Mouse (Mus musculus): ENCODE data around the gene Olfr325.
"Not testable (repeated sequence)": the region's sequence is repeated elsewhere in the genome, so short reads cannot be mapped to it uniquely, and the experiment has no call there.

Olfr325 gene

DNA sequence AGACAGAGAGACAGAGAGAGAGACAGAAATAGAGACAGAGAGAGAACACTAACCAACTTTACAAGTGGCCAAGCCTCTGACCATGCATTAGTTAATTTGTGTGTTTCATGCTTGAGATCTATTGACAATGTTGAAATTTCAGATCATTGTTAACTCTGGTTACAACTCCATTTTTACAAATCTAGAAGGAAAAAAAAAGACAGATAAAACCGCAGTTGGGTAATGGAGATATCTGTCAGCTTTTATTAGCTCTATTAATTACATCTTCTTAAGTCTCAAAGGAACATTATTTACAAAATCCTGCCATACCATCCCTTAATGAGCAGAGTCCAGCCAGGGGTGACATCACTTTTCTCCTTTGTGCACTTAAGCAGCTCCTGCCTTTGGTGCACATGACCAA is at the start of gene Olfr325:
TSS of gene Olfr325 (plus strand) at position 301 of the 400 bp plus-strand sequence.
- no peak for ATAC-seq (ENCODE audit: low TSS enrichment)

- ATAC-seq (ENCODE audit: low TSS enrichment), result not testable (repeated sequence)
These were observed 42.8 kb upstream of the Olfr325 start, which contains the start of gene Olfr330 for GRCm38 (mm10) chr11:58534736-58535135. Olfr330 (minus strand) TSS chr11:58534836.

GRCm38 (mm10) chr11:58546322-58546721 is 31.2 kb upstream of the Olfr325 start, which contains the start of gene Olfr329-ps:
Olfr329-ps (minus strand) TSS chr11:58546422.
- no peak for ATAC-seq (ENCODE audit: low TSS enrichment)

- no peak for ATAC-seq (ENCODE audit: low TSS enrichment)
These were observed 22.0 kb upstream of the Olfr325 start, which contains the start of gene Olfr328 for GRCm38 (mm10) chr11:58555536-58555935. Olfr328 (minus strand) TSS chr11:58555636.

GRCm38 (mm10) chr11:58570405-58570804 is 7.1 kb upstream of the Olfr325 start, which contains the start of gene Olfr224:
Olfr224 (minus strand) TSS chr11:58570553.
- no peak for ATAC-seq (ENCODE audit: low TSS enrichment)

DNA sequence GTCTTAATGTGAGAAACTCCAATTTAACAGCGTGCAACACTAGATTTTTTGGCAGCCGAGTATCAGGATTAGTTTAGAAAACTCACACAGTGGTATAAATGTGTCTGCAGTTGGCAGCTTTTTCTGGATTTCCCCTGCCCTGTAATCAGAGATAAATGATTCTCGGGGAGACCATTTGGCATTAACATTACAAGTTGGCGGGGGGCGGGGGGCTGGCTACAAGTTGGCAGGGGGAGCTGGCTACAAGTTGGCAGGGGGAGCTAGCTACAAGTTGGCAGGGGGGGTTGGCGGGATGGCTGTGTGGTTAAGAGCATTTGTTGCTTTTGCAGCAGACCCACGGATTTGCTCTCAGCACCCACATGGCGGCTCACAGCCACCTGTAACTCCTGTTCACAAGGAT is 1.1 kb downstream of the Olfr325 start:
- ATAC-seq (ENCODE audit: low TSS enrichment), result no peak

DNA sequence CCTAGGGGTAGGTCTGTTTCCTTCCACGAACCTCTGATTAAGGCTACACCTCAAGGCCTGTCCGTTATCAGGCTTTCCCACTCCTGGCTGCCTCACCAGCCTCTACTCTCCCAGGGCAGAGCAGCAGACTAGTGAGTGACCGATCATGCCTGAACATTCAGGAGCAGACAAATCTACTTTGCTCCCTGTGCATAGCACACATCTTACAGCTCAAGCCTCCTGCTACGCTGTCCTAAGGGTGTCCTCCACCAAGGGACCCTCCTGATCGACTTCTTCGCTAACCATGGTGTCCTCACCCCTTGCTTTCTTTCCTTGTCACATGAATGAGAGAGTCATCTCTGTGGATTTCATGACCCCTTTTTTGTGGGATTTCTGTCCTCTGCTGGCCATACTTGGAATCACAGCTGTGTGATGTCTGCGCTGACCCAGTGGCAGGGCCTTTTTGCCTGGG is 10.4 kb downstream of the Olfr325 start:
- ATAC-seq (ENCODE audit: low TSS enrichment), result no peak

- ATAC-seq (ENCODE audit: low TSS enrichment), result no peak
These were observed 11.2 kb downstream of the Olfr325 start for GRCm38 (mm10) chr11:58588620-58589250.

- no peak for ATAC-seq (ENCODE audit: low TSS enrichment)
These were observed 17.3 kb downstream of the Olfr325 start, which contains the start of gene Olfr324 for GRCm38 (mm10) chr11:58594814-58595213. Olfr324 (plus strand) TSS chr11:58595114.

DNA sequence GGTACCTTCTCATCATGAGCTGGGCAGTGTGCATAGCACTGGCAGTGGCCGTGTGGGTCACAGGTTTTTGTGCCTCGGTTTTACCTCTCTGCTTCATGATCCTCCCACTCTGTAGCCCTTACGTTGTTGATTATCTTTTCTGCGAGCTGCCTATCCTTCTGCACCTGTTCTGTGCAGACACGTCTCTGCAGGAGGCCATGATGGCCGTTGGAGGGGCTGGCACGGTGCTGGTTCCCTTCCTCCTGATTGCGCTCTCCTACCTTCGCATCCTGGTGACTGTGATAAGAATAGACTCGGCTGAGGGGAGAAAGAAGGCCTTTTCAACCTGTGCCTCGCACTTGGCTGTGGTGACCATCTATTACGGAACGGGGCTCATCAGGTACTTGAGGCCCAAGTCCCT is 20.3 kb downstream of the Olfr325 start:
- no peak for ATAC-seq (ENCODE audit: low TSS enrichment)

DNA sequence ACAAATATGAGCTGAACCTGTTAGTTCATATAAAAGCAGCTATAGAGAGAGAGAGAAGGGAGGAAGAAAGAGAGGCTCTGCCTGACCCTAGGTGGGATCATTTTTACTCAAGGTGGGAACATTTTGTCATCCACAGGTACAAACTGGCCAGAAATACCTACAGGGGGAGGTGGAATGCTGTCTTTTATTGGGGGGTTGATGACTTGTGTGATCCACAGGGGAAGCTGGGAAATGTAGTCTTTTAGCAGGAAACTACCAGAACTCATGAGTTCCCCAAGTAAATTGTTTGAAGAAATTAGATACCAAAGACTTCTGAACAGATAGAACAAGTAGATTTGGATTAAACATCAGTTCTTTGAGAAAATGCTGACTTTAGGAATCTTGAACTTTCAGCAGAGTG is 24.5 kb downstream of the Olfr325 start:
- ATAC-seq (ENCODE audit: low TSS enrichment), result no peak

DNA sequence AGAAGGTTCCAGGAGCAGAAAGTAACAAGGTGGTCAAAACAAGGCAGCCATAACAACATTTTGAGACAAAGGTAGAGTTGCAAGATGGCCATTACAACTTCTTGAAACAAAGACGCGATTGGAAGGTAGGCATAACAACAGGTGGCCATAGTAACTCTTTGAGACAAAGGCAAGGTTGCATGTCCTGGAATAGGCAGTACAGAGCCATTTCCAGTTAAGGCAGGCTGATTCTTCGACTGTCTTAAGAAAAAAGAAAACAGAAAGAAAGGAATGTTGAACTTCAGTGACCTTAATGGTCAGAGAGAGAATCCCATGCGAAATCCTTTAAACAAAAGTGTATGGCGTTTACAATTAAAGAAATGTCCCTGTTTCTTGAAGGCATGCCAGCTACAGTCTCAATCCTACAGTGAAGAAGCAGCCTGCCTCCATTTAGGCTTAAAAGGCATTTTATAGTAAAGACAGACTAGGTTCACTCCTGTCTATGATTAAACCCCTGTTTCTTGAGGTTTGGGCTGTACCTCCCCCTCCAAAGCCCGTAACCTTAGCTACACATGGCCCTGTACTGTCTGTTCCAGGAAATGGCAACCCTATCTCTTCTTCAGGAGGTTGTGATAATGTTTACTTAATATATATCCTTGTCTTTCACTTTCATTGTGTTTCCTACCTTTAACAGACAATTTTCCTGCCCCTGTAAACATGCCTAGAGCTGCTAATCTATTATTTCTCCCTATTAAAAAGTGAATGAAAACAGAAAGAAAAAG is 25.4 kb downstream of the Olfr325 start:
- no peak for ATAC-seq (ENCODE audit: low TSS enrichment)

DNA sequence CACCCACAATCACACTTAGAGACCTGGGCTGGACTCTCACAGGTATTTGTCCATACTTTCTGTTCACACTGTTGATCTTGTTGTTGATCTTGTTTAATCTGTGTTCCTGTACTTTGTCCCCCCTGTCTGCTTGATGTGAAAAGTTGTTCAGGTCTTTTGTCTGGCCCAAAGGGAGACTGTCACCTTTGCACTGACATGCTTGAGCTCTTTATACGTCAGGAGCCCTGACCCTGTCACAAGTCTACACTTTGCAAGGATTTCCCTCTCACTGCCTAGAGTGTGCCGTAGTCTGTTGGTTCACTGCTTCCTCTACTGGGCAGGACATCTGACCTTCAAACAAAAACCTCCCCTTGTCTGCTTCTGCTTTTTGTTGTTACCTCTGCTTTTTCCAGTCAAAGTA is 27.2 kb downstream of the Olfr325 start:
- no peak for ATAC-seq (ENCODE audit: low TSS enrichment)

DNA sequence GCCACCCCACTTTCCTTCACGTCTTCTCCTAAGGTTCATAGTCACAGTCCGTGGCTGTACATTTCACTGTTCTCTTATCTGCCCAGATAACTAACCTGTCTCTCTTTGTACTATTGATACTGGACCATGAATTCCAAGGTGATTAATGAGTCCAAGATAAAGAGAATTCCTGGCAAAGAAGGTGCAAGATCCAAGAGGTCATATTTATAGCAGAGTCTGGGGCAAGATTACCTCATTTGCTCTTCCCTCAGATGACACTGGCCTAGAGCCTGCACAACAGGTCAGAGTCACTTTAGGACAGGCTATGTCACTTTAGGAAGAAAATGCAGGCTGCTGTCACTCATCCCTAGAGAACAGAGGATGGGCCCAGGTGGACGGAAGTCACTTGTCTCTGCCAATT is 27.7 kb downstream of the Olfr325 start:
- ATAC-seq (ENCODE audit: low TSS enrichment), result no peak

DNA sequence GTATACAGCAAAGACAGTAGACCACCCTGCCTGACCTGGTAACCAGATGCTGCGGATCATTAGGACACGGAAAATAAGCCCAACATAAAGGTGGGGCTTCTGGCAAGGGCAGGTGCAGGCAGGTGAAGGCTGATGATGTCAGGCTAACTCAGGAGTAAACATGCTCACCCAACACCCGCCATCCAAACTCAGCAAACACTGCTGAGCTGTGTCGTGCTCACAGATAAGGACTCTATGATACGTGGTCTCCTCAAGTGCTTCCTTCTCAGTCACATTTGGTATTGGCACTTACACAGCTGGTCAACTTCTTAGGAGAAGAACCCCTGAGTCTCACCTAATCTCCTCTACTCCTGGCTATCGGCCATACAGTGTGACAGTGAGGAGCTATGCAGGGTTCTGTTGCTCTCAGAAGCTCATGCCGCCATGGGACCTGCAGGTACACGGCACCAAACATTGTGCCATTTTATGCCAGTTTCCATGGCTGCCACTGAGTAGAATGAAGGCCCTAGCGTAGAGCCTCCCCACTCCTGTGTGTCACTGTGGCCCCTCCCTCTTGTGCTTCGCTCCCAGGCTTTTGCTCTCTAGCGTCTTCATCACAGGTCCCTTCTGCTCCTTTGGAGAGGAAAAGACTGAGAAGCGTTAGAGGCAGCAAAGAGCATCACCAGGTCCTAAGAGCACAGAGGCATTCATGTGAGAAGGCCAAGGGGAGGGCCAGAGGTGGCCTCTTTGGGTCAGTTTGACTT is 28.8 kb downstream of the Olfr325 start:
- no peak for ATAC-seq (ENCODE audit: low TSS enrichment)

DNA sequence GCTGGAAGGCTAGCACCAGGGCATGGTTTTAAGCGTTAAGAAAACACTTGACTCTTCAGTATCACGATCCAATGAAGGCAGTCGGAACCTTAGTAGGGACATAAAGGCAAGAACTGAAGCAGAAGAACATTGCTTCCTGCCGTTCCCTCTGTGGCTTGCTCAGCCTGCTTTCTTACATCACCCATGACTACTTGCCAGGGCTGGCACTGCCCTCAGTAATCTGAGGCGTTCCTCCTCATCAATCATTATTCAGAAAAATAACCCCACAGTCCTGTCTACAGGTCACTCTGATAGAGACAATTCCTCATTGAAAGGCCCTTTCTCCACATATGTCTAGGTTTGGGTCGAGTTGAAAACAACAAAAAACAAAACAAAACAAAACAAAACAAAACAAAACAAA is 29.5 kb downstream of the Olfr325 start:
- ATAC-seq (ENCODE audit: low TSS enrichment), result no peak

- ATAC-seq (ENCODE audit: low TSS enrichment), result no peak
These were observed 35.8 kb downstream of the Olfr325 start for GRCm38 (mm10) chr11:58613359-58613758.

- no peak for ATAC-seq (ENCODE audit: low TSS enrichment)
These were observed 37.0 kb downstream of the Olfr325 start for GRCm38 (mm10) chr11:58614526-58614925.

DNA sequence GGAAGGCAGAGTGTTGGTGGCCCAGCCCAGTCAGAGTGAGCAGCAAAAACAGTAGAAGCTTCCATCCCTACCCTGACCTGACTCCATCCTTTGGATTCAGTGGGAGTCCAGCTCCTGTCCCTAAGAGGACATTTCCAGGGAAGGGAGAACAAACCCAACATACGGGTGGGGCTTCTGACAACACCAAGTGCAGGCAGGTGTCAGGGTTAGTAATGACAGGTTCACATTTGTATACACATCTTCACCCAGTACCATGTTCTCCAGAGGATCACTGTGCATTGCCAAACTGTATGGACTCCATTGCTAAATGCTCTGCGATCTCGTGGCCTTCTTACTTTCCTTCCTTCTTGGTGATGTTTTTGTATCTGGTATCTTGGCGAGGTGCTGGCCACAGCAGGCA is 38.4 kb downstream of the Olfr325 start, which contains the start of gene 2210407C18Rik:
TSS of gene 2210407C18Rik (minus strand) at position 101 of the 400 bp plus-strand sequence.
- ATAC-seq (ENCODE audit: low TSS enrichment), result no peak

GRCm38 (mm10) chr11:58618369-58618768 is 40.8 kb downstream of the Olfr325 start:
- ATAC-seq (ENCODE audit: low TSS enrichment), result no peak

- peak; percentile 13; the same call in 1 of the 2 replicates for ATAC-seq (ENCODE audit: low TSS enrichment)
These were observed 41.3 kb downstream of the Olfr325 start for GRCm38 (mm10) chr11:58618793-58619192.

DNA sequence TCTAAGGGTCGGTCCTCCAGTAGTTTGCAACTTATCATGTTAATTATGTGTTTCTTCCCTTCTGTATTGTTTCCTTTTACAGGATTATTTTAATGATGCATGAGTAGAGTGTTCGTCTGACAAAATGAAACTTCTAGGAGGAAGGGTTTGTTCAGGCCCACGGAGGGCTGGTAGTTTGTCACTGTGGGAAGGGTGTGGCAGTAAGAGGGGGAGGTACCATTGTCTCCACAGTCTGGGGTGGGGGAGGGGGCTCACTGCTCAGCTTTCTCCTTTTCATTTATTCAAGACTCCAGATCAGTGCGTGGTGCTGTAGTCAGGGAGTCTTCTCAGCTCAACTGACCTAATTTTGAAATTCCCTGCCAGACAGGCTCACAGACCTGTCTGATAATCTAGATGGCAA is 48.6 kb downstream of the Olfr325 start:
- ATAC-seq (ENCODE audit: low TSS enrichment), result no peak

All from frontal cortex, adult (tissue).